Mouse (Mus musculus): ENCODE measurements at regions not wholly inside any gene's neighbourhood (a gene's known extent, or its start where the extent isn't known, plus 50 kb on each side); places are given as distances from the start of the nearest gene placed in this dataset.

DNA sequence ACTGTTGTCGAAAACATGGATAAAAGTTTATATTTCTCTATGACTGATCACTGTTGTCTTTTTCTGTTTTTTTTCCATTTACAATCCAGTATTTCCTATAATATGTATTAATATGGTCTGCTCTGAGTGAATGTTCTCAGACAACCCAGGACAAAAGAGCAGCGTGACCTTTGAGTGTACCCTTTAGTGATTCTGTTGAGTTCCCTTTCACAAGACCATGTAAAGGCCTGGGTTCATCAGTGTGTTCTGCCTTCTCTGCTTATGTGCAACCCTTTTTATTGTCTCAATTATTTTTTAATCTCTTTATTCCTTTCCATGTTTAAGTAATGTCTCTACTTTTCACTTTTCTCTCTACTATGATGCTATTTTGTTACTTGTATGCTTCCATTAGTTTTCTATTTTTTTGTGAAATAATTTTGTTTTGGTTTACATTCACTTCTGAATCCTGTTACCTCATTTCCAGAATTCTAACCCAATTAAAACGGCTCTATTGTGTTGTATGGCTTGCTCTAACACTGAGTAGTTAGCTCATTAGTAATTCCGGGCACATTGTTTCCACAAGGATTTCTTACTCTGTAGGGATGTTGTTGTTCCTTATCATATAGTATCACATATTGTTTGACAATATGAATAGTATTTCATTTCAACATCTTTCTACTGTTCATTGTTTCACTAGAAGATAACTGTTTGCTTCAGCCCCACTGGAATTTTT lies 523.9 kb upstream of the Hsf2 start:
- no peak for TF ChIP-seq CTCF (IDR thresholded peaks at IDR 0.05)
- TF ChIP-seq EP300 (IDR thresholded peaks at IDR 0.05; ENCODE audit: insufficient read depth, low read depth, low read length), result no peak
